Mouse (Mus musculus): Measurements from ENCODE around the gene Sgk2.
"Not testable (repeated sequence)": the region's sequence is repeated elsewhere in the genome, so short reads cannot be mapped to it uniquely, and the experiment has no call there.

Sgk2 gene

GRCm38 (mm10) chr2:162993881-162994616, 6.9 kb downstream of the Sgk2 start:
- DNase-seq = peak; percentile 71 to 79

- peak in 1 of 2 experiments; percentile 71 for DNase-seq
Observed at GRCm38 (mm10) chr2:162998528-162999230, 11.5 kb downstream of the Sgk2 start.

- DNase-seq = peak in 1 of 2 experiments; percentile 66
Observed at GRCm38 (mm10) chr2:162999744-163000143, 12.6 kb downstream of the Sgk2 start.

- DNase-seq = no peak
Observed at GRCm38 (mm10) chr2:163001071-163001470, 13.9 kb downstream of the Sgk2 start.

GRCm38 (mm10) chr2:163007299-163007698, 20.2 kb downstream of the Sgk2 start:
- DNase-seq = no peak

GRCm38 (mm10) chr2:163016916-163017743, 30.0 kb downstream of the Sgk2 start, which contains the start of gene Ift52:
Gene Ift52, plus strand, starts transcription at chr2:163017354.
- peak; percentile 88 to 93 for DNase-seq

- no peak for DNase-seq
Observed at GRCm38 (mm10) chr2:163031289-163031688, 44.2 kb downstream of the Sgk2 start.

- DNase-seq = no peak
Observed at GRCm38 (mm10) chr2:163031757-163032156, 44.6 kb downstream of the Sgk2 start.

- no peak for DNase-seq
Observed at GRCm38 (mm10) chr2:163032622-163033021, 45.5 kb downstream of the Sgk2 start.

- DNase-seq = no peak
Observed at GRCm38 (mm10) chr2:163039940-163040339, 52.8 kb downstream of the Sgk2 start.

- peak; percentile 38 to 76 for DNase-seq
Observed at GRCm38 (mm10) chr2:163048125-163048524, 61.0 kb downstream of the Sgk2 start.

GRCm38 (mm10) chr2:163049116-163049515, 62.0 kb downstream of the Sgk2 start:
- no peak for DNase-seq

- DNase-seq = no peak
Observed at GRCm38 (mm10) chr2:163051691-163052090, 64.6 kb downstream of the Sgk2 start.

- no peak for DNase-seq
Observed at GRCm38 (mm10) chr2:163052101-163052500, 65.0 kb downstream of the Sgk2 start.

- no peak for DNase-seq
Observed at GRCm38 (mm10) chr2:163052826-163053225, 65.7 kb downstream of the Sgk2 start.

- peak; percentile 93 to 95 for DNase-seq
Observed at GRCm38 (mm10) chr2:163054335-163054840, 67.3 kb downstream of the Sgk2 start, which contains the start of gene Mybl2. Gene Mybl2, plus strand, starts transcription at chr2:163054687.

GRCm38 (mm10) chr2:163054891-163055494, 67.9 kb downstream of the Sgk2 start:
- DNase-seq = no peak

GRCm38 (mm10) chr2:163055715-163056114, 68.6 kb downstream of the Sgk2 start:
- no peak for DNase-seq

GRCm38 (mm10) chr2:163056584-163056983, 69.5 kb downstream of the Sgk2 start:
- DNase-seq = no peak

- DNase-seq = not testable (repeated sequence)
Observed at GRCm38 (mm10) chr2:163058981-163059380, 71.9 kb downstream of the Sgk2 start.

- no peak for DNase-seq
Observed at GRCm38 (mm10) chr2:163060630-163061029, 73.5 kb downstream of the Sgk2 start.
